Mouse (Mus musculus): ENCODE results near the gene Gm20388.

DNA sequence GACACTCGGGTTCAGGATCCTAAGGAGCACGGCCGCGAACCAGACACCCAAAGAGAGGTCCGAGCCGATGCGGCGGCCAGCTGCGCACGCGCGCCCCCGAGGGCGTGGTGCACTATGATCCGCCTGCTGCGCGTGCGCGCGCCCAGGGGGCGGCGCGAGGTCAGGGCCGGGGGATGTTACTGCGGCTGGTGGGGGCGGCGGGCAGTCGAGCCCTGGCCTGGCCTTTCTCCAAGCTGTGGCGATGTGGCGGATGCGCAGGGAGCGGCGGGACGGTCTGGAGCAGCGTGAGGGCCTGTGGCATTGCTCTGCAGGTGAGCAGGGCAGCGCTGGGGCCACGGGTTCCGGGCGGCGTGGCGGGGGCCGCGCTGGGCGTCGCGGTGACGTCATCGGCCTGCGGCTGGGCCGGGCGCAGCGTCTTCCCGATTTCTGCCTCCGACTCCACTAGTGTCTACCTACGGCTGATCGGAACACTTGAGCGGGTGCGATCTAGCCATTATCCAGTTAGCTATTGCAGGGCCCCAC, 3567.2 kb downstream of the Gm20388 start, which contains the start of gene Afg3l1:
- TF ChIP-seq POLR2A (IDR thresholded peaks at IDR 0.05; ENCODE audit: borderline replicate concordance, control insufficient read depth, low read depth, low read length) (peak; percentile 50; the same call in 1 of the 2 replicates), CTCF (IDR thresholded peaks at IDR 0.05; ENCODE audit: control insufficient read depth, insufficient read depth, low read length) (no peak)

All from bone marrow, adult 2 months (tissue).